Mouse (Mus musculus) limb, embryonic 12.5 days (tissue): ENCODE results near the gene Ythdc1. TPM values are rescaled to one million over a fixed set of nuclear protein-coding genes. Genes with fewer than 3 reads are reported as not detected.

Experiments
- polyA plus RNA-seq: library from polyadenylated mRNA; unstranded; fragments of >200 nt; fragmentation: Nextera tagmentation; extraction: Ambion mirVana; gene quantifications from 2 replicates; pipeline ENCODE4 v1.2.1, GENCODE M21; 2016

Gene Ythdc1
- polyA plus RNA-seq, 1 experiment from 2014 or later: 47.6 TPM

Other genes with a start within 250 kb of the Ythdc1 start
- gene Tmprss11f, start 171.8 kb upstream of the Ythdc1 start, polyA plus RNA-seq: 0.05 TPM in 1 of 2 replicates, not detected in the other
- not detected in 2 replicates for gene Tmprss11b, start 127.9 kb upstream of the Ythdc1 start, polyA plus RNA-seq
- gene Tmprss11e, start 58.4 kb upstream of the Ythdc1 start, polyA plus RNA-seq: not detected in 2 replicates
- gene Ugt2b34, start 102.7 kb downstream of the Ythdc1 start, polyA plus RNA-seq: not detected in 2 replicates
- gene Ugt2b1, start 122.3 kb downstream of the Ythdc1 start, polyA plus RNA-seq: not detected in 2 replicates
- gene Ugt2b35, start 196.6 kb downstream of the Ythdc1 start, polyA plus RNA-seq: not detected in 2 replicates